Mouse (Mus musculus) heart, embryonic 10.5 days (tissue): ENCODE results near the gene Pop4. TPM values are rescaled to one million over a fixed set of nuclear protein-coding genes. Genes with fewer than 3 reads are reported as not detected.
A peak's percentile ranks its signal among the peaks of the same experiment; 100 is the strongest.

Experiments used
- DNase-seq: peaks from one replicate; pipeline ENCODE4 v3.0.0-alpha.2; 2017; ENCODE audit warnings: low spot score
- H3K27ac ChIP-seq: fragments of 300-500 bp; sonication (generic); 2 replicates; pipeline ENCODE4 v1.5.1; 2016; ENCODE audit warnings: mild to moderate bottlenecking
- H3K27me3 ChIP-seq: fragments of 300-500 bp; sonication (generic); 2 replicates; pipeline ENCODE4 v1.6.1; 2016; ENCODE audit warnings: mild to moderate bottlenecking; ENCODE audit not compliant: poor library complexity, insufficient read depth, severe bottlenecking
- H3K36me3 ChIP-seq: fragments of 300-500 bp; sonication (generic); 2 replicates; pipeline ENCODE4 v1.6.1; 2016; ENCODE audit warnings: mild to moderate bottlenecking, moderate library complexity
- H3K4me1 ChIP-seq: fragments of 300-500 bp; sonication (generic); 2 replicates; pipeline ENCODE4 v1.6.1; 2016; ENCODE audit warnings: mild to moderate bottlenecking
- H3K4me3 ChIP-seq: fragments of 300-500 bp; sonication (generic); 2 replicates; pipeline ENCODE4 v1.5.1; 2016; ENCODE audit warnings: mild to moderate bottlenecking, moderate library complexity
- H3K9me3 ChIP-seq: fragments of 300-500 bp; sonication (generic); 2 replicates; pipeline ENCODE4 v1.6.1; 2016; ENCODE audit warnings: mild to moderate bottlenecking, moderate library complexity
- WGBS: fragments of 180-500 bp; shearing (Covaris S2); methylation state at CpG from one replicate; pipeline ENCODE4 v1.1.7; 2016; 5-methylcytosine and 5-hydroxymethylcytosine counted together
- polyA plus RNA-seq: library from polyadenylated mRNA; unstranded; fragments of >200 nt; fragmentation: Nextera tagmentation; extraction: Ambion mirVana; gene quantifications from 2 replicates; pipeline ENCODE4 v1.2.1, GENCODE M21; 2016

Gene Pop4
- polyA plus RNA-seq, 1 experiment from 2014 or later = 61.7 TPM

- H3K27ac ChIP-seq = no peak overlapping the region
- no peaks in the 10 kb centered on the region for H3K9me3 ChIP-seq
- no peak overlapping the region for H3K4me3 ChIP-seq
- no peak for DNase-seq
- WGBS = 89% methylated on average over 6 of the region's 6 CpGs
- peaks cover 37% of the 10 kb centered on the region for H3K4me1 ChIP-seq
- H3K27me3 ChIP-seq = no peaks in the 10 kb centered on the region
- H3K36me3 ChIP-seq = peaks cover 1% of the 10 kb centered on the region; the same call in 1 of the 2 replicates
These were observed 55.5 kb downstream of the Pop4 start for GRCm38 (mm10) chr7:38215697-38216096.

DNA sequence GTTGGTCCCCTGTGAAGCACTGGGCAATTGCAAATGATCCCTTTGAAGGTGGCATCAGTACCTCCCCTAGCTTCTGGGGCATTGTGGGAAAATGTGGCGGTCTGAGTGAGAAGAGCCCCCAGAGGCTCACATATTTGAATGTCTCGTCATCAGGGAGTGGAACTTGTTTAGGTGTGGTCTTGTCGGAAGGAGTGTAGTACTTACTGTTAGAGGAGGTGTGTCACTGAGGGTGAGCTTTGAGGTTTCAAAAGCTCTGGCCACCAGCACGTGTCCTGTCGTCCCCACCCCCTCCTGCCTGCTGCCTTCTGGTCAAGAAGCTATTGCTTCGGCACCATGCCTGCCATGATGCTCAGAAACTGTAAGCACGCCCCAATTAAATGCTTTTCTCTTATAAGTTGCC, 55.9 kb downstream of the Pop4 start:
- 71% methylated on average over 7 of the region's 7 CpGs for WGBS
- Histone ChIP-seq H3K27ac (no peak overlapping the region), H3K4me1 (peaks cover 36% of the 10 kb centered on the region), H3K9me3 (no peaks in the 10 kb centered on the region), H3K4me3 (no peak overlapping the region), H3K27me3 (no peaks in the 10 kb centered on the region), H3K36me3 (no peaks in the 10 kb centered on the region)
- DNase-seq = no peak

DNA sequence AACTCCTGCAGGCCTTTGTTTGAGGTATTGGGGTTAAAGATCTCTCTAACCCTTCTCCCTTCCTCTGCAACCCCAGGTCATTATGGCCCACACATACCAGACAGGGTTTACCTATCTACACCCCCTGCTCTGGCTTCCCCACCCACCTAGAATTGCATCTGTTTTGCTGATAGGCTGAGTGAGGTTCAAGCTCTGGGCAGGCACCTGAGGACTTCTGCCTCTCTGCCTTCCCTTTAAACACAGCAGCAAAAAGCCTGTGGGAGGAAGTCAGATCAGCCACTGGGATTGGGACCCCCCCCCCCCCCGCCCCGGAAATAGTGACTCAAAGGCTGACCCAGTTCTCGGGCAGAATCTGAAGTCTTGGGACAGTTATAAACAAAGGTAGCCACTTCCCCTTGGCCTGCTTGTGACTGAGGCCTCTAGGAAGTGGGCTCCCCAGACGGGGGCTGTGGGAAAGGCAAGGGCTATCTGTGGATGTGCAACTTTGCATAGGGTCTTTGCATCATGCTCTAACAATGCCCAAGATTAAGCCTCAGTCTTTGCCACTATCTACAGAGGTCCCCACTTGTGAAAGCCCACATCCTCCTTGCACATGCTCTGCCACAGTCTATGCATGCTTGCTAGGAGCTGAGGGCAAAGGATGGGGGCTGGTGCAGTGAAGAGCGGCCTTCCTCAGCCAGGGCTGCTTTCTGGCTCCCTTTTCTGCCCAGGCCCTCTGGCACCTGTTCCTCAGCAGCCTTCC, 56.6 kb downstream of the Pop4 start:
- Histone ChIP-seq H3K4me3 (no peak overlapping the region), H3K27me3 (no peaks in the 10 kb centered on the region), H3K27ac (no peak overlapping the region), H3K36me3 (no peaks in the 10 kb centered on the region), H3K9me3 (no peaks in the 10 kb centered on the region), H3K4me1 (peaks cover 34% of the 10 kb centered on the region)
- no peak for DNase-seq
- WGBS = 66% methylated on average over 5 of the region's 5 CpGs

DNA sequence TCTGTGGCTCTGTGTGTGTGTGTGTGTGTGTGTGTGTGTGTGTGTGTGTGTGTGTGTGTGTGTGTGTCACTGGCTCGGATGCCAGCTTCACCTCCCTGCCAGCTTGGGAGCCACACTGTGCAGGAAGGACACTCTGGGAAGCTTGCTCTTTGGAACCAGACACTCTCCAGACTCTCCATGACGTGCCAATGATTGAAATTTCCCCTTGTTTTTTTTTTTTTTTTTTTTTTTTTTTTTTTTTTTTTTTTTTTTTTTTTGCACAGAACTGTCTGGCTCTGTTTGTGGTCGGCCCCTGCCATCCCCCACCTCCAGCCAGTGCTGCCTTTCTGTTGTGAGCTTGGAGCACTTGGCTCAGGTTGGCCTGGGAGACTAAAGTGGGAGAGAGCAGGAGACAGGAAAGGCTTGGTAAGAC, 58.6 kb downstream of the Pop4 start:
- H3K27me3 ChIP-seq = no peaks in the 10 kb centered on the region
- H3K4me3 ChIP-seq = no peak overlapping the region
- no peak for DNase-seq
- peaks cover 38% of the 10 kb centered on the region for H3K4me1 ChIP-seq
- peak overlapping the region; percentile 77; the same call in 1 of the 2 replicates for H3K27ac ChIP-seq
- 27% methylated on average over 3 of the region's 3 CpGs for WGBS
- no peaks in the 10 kb centered on the region for H3K36me3 ChIP-seq
- H3K9me3 ChIP-seq = no peaks in the 10 kb centered on the region

Other genes starting within 250 kb of the Pop4 start
- gene Uri1, start 247.9 kb downstream of the Pop4 start, polyA plus RNA-seq = 39.7 and 46.9 TPM in 2 replicates
- 73.7 and 94.9 TPM in 2 replicates for gene Ccne1, start 163.9 kb downstream of the Pop4 start, polyA plus RNA-seq
- gene 1600014C10Rik, start 88.2 kb downstream of the Pop4 start, polyA plus RNA-seq = 14.4 and 14.8 TPM in 2 replicates
- 1.7 and 2.2 TPM in 2 replicates for gene Plekhf1, start 43.4 kb downstream of the Pop4 start, polyA plus RNA-seq